Mouse (Mus musculus) layer of hippocampus, adult 9-10 months (tissue): ENCODE results near the gene Ush1c.
"Not testable (repeated sequence)": the region's sequence is repeated elsewhere in the genome, so short reads cannot be mapped to it uniquely, and the experiment has no call there.

Source experiments
- DNase-seq: peaks from one replicate; pipeline ENCODE4 v3.0.0; 2022; ENCODE audit warnings: low spot score

The Ush1c gene

DNA sequence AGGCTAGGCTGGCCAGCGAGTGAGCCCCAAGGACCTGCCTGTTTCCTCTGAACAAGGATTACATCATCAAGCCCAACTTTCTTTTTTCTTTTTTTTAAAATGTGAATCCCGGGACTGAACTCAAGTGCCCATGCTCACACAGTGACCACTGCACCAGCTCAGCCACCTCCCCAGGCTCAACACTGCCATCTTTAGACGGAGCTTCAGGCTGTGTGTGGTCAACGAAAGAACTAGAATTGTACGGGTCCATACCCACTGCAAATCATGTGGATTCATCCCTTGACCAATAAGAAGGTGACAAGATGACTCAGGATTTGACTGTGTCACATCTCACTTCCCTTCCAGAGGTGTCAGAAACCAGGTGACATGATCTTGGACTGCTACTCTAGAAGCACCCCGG lies 33.5 kb downstream of the Ush1c start:
- no peak for DNase-seq

DNA sequence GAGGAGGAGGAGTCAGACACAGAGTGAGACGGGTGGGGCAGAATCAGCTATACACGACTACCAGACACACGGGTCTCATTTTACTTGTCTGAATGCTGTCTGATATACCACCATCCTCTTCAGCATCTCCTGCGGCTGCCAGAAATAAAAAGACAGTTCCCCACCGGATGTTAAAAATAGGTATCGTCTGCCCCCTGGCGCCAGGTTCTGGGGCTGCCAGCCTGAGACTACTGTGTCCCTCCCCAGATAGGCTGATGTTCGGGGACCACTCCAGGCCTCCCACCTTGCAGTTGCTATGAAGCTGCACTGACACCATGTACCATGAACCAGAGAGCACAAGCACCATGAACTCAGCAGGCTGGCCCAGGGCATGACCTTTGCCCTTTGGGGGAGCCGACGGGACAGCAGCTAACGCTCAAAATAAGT lies 34.2 kb downstream of the Ush1c start:
- peak; percentile 41 for DNase-seq

DNA sequence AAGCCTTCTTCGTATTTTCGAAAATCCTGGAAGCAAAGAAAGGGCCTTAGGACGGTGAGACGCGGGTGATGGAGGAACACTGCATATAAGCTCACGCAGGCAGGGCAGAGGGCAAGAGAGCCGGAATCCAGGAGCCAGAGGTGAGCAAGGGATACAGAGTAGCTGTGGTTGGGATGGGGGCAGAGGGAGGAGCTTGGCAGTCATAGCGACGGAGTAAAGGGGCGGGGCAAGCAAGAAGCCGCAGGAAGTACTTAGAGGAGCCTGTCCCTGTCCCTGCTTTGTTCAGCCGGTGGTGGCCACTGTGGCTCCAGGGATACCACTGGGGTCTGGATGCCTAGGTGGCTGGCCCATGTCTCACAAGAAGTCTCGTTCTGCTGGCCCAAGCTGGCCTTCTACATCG lies 36.7 kb downstream of the Ush1c start:
- no peak for DNase-seq

DNA sequence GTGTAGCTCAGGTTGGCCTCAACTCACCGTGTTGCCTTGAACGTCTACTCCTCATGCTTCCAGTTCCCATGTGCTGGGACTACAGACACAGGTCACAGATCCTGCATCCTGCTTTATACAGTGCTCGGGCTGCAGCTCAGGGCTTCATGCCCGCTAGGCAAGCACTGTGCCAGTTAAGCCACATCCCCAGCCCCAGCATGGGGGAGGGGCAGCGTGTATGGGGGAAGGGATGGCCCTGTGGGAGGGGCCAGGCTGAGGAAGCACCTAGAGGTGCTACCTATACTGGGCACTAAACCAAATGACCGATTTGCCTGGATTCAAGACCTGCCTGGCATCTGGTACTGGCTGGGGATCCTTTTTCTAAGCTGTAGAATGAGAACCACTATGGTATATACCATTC lies 38.3 kb downstream of the Ush1c start:
- no peak for DNase-seq

DNA sequence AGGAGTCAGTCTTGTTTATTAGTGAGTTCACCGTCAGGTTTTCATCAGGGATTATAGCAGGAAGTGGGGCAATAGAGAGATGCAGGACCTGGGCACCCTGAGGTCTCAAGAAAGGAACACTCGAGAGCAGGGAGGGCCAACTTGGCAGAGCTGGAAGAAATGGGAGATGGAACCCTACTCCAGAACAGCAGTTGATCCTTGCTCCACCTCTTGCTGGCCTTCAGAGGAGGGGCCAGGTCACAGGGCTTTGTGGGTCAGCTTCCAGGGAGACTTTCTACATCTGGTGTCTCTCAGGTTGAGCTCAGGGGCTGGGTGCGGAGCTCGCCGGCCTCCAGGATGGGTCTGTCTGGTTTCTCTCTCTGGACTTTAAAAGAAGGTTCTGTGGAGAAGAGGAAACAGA lies 42.9 kb downstream of the Ush1c start:
- no peak for DNase-seq

DNA sequence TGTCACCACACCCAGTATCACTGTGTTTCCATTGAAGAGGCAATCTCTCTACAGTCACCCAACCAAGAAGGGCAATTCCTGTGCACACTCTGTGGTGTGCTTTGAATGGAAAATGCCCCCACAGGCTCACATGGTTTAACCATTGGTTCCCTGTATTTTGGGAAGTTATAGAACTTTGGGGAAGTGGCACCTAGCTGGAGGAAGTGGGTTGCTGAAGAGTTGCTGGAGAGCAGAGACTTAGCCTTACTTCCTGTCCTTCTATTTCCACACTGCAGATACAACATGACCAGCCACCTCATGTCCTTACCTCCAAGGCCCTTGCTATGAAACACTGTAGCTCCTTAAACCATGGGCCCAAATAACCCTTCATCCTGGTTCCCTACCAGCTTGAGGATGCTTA lies 54.1 kb downstream of the Ush1c start:
- DNase-seq: no peak

DNA sequence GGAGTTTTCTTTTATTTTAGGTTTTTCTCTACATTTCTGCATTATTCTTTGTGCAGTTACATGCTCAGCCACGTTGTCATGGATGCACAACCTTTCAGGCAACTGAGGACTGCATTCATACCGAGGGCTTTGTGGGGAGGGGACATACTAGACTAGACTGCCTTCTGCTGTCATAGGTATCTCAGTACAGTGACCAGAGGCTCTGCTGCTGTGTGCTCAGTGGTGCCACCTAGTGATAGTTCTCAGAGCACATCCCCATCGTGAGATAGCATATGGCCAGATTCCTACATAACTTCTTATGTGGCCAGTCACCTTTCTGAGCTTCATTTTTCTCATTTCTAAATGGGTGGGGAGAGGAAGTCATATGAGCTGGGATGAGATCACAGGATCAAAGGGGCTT lies 56.7 kb downstream of the Ush1c start:
- no peak for DNase-seq

DNA sequence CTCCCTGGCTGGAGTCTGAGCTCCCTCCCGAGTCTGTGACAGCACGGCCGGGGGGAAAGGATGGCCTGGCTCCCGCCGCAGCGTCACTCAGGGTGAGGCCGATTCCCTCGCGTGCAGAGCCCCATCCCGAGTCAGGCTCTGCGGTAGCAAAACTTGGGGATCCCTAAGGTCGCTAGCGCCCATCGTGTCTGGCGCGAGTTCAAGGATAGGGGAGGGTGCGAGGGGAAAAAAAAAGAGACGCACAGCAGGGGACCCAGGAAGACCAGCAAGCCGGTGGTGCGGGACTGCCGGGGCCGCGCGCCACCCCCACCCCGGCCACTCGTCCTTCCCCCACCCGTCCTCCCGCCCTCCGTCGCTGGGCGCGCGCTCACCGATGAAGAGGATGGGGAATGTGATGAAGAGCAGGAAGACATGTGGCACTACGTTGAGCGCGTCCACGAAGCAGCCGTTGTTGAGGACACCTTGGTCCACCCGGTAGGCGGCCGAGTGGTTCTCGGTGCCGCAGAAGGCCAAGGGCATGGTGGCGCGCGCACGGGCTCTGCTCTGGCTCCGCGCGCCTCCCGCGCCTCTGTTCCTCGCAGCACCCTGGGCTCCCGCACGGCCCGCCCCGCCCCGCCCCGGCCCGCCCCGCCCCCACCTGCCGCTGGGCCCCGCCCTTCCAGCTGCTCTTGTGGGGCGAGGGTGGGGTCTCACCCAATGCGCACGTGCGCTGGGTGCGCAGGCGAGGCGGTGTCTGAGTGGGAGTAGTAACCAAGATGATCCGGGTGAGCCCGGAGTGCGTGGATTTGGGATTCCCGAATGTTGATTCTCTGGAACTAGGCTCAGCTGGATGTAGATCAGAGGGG lies 58.6 kb downstream of the Ush1c start, which contains the start of gene Abcc8:
Gene Abcc8, minus strand, starts transcription at position 603 of the 845 bp plus-strand sequence.
- DNase-seq: no peak

DNA sequence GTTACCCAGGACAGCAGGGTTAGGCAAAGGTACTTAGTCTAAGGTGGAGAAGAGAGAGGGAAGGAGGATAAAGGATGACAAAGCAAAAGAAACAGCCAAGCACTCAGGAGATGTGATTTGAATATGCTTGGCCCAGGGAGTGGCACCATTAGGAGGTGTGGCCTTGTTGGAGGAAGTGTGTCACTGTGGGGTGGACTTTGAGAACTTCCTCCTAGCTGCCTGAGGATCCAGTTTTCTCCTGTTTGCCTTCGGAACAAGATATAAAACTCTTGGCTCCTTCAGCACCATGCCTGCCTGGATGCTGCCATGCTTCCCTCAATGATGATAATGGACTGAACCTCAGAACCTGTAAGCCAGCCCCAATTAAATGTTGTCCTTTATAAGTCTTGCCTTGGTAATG lies 69.3 kb downstream of the Ush1c start:
- not testable (repeated sequence) for DNase-seq

DNA sequence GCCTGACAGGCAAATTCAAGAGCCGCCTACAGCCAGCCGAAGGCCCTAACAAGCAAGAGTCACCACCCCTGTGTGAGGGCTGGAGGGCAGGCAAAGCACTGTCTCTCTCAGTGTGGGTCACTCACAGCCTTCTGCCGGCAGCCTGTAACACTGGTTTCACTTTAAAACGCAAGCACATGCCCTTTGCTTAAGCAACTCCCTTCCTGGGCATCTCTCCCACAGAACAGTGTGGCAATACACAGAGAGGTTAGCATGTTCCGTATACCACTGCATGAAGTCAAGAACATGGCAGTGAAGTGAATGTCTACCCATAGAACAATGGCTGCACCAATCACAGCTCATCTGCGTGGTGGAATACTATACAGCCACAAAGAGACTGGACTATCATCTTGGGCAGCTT lies 69.9 kb downstream of the Ush1c start:
- DNase-seq: no peak

DNA sequence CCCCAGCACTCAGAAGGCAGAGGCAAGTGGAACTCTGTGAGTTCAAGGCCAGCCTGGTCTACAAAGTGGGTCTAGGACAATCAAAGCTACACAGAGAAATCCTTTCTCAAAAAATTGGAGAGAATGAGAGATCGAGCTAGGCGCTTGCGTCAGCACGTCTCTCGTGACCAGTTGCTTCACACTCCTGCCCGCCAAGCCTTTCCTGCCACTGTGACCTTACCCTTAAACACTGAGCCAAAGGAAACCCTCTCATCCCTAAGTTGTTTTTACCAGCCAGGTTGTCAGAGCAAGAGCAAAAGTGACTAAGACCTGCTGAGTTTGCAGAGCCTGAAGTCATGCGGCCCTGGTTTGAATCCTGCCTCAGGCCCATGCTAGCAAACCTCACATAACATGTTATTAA lies 70.4 kb downstream of the Ush1c start:
- no peak for DNase-seq

DNA sequence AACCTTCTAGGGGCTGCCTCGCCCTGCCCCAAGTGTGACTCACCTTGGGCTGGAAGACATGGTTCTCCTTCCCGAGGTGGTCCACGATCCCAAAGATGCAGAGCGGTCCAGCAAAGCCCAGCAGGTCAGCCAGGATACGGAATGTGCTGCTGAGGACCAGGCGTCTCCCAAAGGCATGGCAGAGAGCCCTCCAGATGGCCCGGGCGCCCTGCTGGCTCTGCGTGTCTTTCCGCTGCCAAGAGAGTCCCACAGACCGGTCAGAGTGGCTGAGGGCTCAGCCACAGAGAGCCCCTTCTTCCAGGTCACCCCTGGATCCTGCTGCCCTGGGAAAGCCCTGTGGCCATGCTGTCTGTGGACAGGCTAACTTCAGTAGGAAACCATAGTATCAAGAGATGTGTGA lies 72.4 kb downstream of the Ush1c start:
- DNase-seq: no peak

DNA sequence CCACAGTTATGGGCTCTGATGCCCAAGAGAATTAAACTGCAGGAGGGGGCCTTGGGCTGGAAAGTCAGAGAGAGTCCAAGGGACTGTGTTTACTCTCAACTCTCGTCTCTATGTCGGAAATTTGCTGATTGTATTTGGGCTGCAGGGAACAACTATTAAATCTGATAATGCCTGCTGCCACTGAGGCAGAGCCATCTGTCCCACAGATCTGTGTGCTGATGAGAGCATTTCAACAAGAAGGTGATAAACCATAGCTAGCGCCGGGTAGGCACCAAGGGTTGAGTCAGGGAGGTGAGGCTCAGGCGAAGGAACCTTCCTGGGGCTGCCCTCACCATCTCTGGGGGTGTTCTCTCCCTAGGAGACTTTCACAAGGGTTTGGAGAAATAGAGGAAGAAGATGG lies 75.6 kb downstream of the Ush1c start:
- no peak for DNase-seq

DNA sequence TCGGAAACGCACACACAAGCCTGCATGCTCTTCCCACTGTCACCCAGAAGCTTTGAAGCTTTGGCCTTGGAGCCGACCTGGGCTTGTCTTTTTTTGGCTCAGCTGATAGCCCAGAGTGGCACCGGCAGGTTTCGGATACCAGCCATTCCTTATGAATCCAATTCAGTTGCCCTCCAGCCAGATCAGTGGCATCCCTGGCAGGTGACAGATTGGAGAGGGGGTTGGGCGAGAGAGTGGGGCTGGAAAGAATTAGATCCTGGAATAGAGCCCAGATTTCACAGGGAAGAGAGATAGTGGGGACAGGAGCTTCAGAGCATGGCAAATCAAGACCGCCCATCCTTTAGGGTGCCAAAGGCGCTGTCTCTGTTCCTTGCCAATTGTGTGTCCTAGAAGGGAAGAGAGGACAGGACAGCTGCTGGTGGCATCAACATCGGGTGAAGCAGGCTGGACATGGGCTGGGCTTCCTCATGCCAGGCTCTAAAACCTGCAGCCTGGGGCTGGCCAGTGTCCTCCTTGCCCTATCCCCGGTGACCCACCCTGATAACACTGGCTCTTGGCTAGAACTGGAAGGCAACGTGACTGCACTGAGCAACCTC lies 76.1 kb downstream of the Ush1c start:
- peak; percentile 12 for DNase-seq

DNA sequence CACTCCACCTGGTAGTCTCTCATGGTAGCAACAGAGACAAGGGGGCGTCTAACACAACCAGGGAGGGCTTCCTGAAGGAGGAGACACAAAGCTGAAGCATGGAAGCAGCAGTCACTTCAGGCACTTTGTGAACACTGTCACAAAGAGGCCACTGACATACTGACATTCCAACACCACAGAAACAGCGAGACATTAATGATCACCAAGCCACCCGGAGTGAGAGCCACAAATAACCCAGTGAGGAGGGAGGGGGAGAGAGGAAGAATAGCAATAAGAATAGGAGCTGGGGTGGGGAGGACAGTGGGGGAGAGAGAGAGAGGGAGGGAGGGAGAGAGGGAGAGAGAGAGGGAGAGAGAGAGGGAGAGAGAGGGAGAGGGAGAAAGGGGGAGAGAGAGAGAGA lies 76.7 kb downstream of the Ush1c start:
- no peak for DNase-seq

DNA sequence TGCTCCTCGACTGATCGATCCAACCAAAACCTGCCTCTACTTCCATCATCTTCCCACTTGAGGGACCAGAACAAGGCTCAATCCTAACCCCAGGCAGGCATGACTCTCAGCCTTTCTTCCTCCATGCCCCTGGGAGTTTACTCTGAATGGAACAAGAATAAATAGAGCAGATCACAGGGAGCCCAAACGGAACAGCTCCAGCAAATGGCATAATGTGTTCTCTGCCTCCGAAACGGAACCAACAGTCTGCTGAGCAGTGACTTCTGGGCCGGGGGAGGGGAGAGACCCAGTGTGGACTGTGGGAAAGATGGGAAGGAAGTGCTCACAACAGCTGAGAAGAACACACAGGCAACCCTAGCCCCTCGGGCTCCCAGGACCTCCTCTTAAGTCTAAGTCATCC lies 80.6 kb downstream of the Ush1c start:
- DNase-seq: no peak

DNA sequence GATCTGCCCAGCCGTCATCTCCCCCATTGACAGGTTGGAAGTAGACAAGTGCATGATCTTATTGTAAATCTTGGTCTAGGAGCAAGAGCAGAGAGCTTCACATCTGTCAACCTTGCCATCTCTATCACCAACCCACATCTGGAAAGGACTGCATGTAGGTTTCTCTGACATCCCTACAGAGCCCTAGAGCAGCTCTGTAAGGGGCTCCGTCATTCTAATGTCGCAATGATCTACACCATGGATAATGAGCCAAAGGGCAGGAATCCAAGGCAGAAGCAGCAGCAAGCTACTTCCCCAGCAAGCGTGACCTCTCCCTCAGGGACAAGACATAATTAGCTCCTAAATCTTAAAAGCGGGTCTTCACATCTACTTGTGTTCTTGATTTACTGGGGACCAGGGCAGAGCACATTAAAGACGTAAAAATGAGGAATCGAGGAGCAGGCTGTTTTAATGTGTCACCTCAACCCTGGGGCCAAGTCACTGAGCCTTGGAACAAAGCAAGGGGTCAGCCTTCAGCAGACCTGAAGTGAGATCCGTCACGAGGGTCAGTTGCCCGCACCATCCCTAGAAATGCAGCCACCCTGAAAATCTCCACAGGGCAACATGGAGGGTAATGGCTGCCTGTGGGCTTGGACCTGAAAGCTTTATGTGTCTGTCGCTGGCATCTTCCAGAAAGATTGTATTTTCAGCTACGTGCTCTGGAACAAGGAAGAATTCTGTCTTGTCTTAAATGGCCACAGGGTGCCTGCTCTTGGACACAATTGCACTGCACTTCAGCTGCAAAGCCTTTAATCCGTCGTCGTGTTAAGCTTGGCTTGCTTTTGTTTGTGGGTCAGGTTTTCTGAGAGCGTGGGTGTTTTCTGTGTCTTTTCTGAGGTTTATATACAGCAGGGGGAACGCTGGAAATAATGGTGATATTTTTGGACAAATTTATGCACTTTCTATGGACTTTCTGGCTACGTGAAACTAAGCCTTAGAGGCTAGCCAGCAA lies 83.5 kb downstream of the Ush1c start:
- no peak for DNase-seq

DNA sequence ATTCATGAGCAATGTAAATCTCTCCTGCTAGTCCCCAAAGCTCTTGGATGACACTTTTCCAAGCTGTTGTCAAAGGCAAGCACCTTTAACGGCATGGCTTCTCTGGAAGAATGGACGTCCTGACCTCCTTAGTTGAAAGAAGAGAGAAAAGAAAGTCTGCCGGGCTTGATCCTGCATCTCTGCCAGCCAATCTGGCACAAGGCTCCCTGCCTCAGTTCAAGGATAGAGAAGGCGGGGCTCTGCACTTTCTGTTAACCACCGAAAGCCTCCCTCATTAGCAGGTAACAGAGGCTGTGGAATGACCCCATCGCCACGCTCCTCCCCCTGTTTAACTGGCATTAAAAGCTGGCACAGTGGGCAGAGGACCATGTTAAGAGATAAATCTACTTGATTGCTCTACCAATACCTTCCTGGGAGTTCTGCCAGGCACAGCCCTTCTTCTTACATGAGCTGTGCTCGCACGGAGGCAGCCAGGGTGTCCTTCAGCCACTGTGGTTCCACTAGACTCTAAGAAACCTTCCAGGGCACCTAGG lies 85.4 kb downstream of the Ush1c start:
- DNase-seq: no peak

DNA sequence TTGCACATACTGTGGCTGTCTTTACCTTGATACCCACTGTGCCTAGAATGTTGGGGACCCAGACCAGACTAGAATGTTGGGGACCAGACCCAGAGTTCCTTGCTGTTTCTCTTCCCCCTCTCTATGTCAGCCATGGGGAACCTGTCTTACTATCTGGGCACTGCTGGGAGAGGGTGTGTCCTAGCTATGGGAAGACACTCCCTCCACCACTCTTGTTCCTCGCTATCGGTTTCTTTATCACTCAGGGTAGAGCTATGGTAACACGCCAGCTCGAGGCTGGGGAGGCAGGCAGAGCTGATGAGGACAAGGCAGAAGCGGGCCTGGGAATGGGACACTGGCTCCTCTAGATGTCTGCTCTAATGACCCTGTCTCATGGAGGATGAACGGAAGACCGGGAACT lies 90.9 kb downstream of the Ush1c start:
- DNase-seq: no peak

DNA sequence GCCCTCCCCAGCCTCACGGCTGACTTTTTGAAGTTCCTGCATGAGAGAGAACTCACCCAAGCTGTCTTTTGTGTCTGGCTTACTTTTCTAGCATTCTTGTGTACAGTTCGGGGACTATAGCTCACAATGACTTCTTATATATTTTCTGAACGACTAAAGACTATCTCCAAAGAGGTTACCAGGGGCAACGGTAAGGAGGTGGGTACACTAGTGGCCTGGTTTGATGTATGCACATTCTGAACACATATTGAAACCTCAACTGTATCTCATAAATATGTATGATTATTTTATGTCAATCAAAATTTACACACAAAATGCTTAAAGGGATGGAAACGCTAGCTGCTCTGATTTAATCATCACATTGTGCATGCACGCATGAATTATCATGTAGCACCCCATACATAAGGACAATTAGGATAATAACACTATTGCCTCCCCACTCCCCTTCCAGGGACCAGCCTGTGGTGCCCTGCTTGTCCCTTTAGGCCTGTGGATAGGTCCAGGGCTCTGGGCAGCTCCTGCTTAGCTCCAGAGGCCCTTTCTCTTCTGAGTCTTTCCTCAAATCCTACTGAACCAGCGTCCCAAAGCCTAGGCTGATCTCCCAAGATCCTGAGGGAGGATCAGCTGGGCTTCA lies 91.5 kb downstream of the Ush1c start:
- no peak for DNase-seq
